Mouse (Mus musculus): ENCODE results near the gene Maml3.
A peak's percentile ranks its signal among the peaks of the same experiment; 100 is the strongest.

The Maml3 gene

GRCm38 (mm10) chr3:51908437-51908990 lies 196.4 kb downstream of the Maml3 start:
- DNase-seq (ENCODE audit: low read depth), result no peak

- DNase-seq (ENCODE audit: low read depth), result no peak
Observed at GRCm38 (mm10) chr3:51907113-51907860, 197.6 kb downstream of the Maml3 start.

- no peak for DNase-seq (ENCODE audit: low read depth)
Observed at GRCm38 (mm10) chr3:51905903-51906302, 199.0 kb downstream of the Maml3 start.

GRCm38 (mm10) chr3:51904357-51904855 lies 200.5 kb downstream of the Maml3 start:
- no peak for DNase-seq (ENCODE audit: low read depth)

- no peak for DNase-seq (ENCODE audit: low read depth)
Observed at GRCm38 (mm10) chr3:51901151-51901550, 203.7 kb downstream of the Maml3 start.

- DNase-seq (ENCODE audit: low read depth), result no peak
Observed at GRCm38 (mm10) chr3:51894514-51894913, 210.4 kb downstream of the Maml3 start.

- no peak for DNase-seq (ENCODE audit: low read depth)
Observed at GRCm38 (mm10) chr3:51891562-51892119, 213.2 kb downstream of the Maml3 start.

GRCm38 (mm10) chr3:51890181-51890580 lies 214.7 kb downstream of the Maml3 start:
- DNase-seq (ENCODE audit: low read depth), result no peak

GRCm38 (mm10) chr3:51889776-51890175 lies 215.1 kb downstream of the Maml3 start:
- no peak for DNase-seq (ENCODE audit: low read depth)

- no peak for DNase-seq (ENCODE audit: low read depth)
Observed at GRCm38 (mm10) chr3:51888662-51889433, 216.0 kb downstream of the Maml3 start.

- no peak for DNase-seq (ENCODE audit: low read depth)
Observed at GRCm38 (mm10) chr3:51888295-51888661, 216.6 kb downstream of the Maml3 start.

GRCm38 (mm10) chr3:51885920-51886319 lies 219.0 kb downstream of the Maml3 start:
- no peak for DNase-seq (ENCODE audit: low read depth)

GRCm38 (mm10) chr3:51885487-51885886 lies 219.4 kb downstream of the Maml3 start:
- no peak for DNase-seq (ENCODE audit: low read depth)

- DNase-seq (ENCODE audit: low read depth), result no peak
Observed at GRCm38 (mm10) chr3:51881981-51882380, 222.9 kb downstream of the Maml3 start.

- no peak for DNase-seq (ENCODE audit: low read depth)
Observed at GRCm38 (mm10) chr3:51881393-51881792, 223.5 kb downstream of the Maml3 start.

- no peak for DNase-seq (ENCODE audit: low read depth)
Observed at GRCm38 (mm10) chr3:51880506-51881036, 224.3 kb downstream of the Maml3 start.

GRCm38 (mm10) chr3:51879211-51879610 lies 225.7 kb downstream of the Maml3 start:
- no peak for DNase-seq (ENCODE audit: low read depth)

GRCm38 (mm10) chr3:51878577-51878976 lies 226.3 kb downstream of the Maml3 start:
- DNase-seq (ENCODE audit: low read depth), result peak; percentile 59

GRCm38 (mm10) chr3:51876729-51877128 lies 228.1 kb downstream of the Maml3 start:
- DNase-seq (ENCODE audit: low read depth), result no peak

GRCm38 (mm10) chr3:51875629-51876028 lies 229.2 kb downstream of the Maml3 start:
- no peak for DNase-seq (ENCODE audit: low read depth)

GRCm38 (mm10) chr3:51874252-51874651 lies 230.6 kb downstream of the Maml3 start:
- no peak for DNase-seq (ENCODE audit: low read depth)

- no peak for DNase-seq (ENCODE audit: low read depth)
Observed at GRCm38 (mm10) chr3:51872771-51873170, 232.1 kb downstream of the Maml3 start.

Data from c-Kit-positive CD71-positive TER-119-negative erythroid progenitor cells, embryonic 14.5 days (primary cell).